Mouse (Mus musculus) kidney, postnatal 36 days (tissue): Measurements from ENCODE around the gene Pdcd2.
"Not testable (repeated sequence)": the region's sequence is repeated elsewhere in the genome, so short reads cannot be mapped to it uniquely, and the experiment has no call there.

ENCODE experiments used
- DNase-seq, 2 experiments: peaks; one replicate each; pipeline ENCODE4 v3.0.0; 2021 to 2022; ENCODE audit warnings: mixed read lengths in 2 of 2

The Pdcd2 gene

GRCm38 (mm10) chr17:15526986-15527810 lies at the start of gene Pdcd2:
Pdcd2 (minus strand) TSS chr17:15527301.
- peak; percentile 97 to 98 for DNase-seq

GRCm38 (mm10) chr17:15575056-15575455 lies 48.0 kb upstream of the Pdcd2 start:
- DNase-seq: no peak

GRCm38 (mm10) chr17:15566908-15567307 lies 39.8 kb upstream of the Pdcd2 start:
- DNase-seq: no peak

- DNase-seq: peak in 1 of 2 experiments; percentile 7
Observed at GRCm38 (mm10) chr17:15564928-15565300, 37.8 kb upstream of the Pdcd2 start.

- peak; percentile 99 for DNase-seq
Observed at GRCm38 (mm10) chr17:15564014-15564927, 37.2 kb upstream of the Pdcd2 start, which contains the start of gene Prdm9. Prdm9 (minus strand) TSS chr17:15564354.

- DNase-seq: no peak
Observed at GRCm38 (mm10) chr17:15559946-15560345, 32.8 kb upstream of the Pdcd2 start.

GRCm38 (mm10) chr17:15549713-15550112 lies 22.6 kb upstream of the Pdcd2 start:
- no peak for DNase-seq

- no peak for DNase-seq
Observed at GRCm38 (mm10) chr17:15546440-15546839, 19.3 kb upstream of the Pdcd2 start.

- DNase-seq: not testable (repeated sequence)
Observed at GRCm38 (mm10) chr17:15543868-15544267, 16.8 kb upstream of the Pdcd2 start.

GRCm38 (mm10) chr17:15540309-15540708 lies 13.2 kb upstream of the Pdcd2 start:
- no peak for DNase-seq

GRCm38 (mm10) chr17:15536457-15536904 lies 9.4 kb upstream of the Pdcd2 start:
- DNase-seq: peak in 1 of 2 experiments; percentile 29

- DNase-seq: no peak
Observed at GRCm38 (mm10) chr17:15535943-15536342, 8.8 kb upstream of the Pdcd2 start.

GRCm38 (mm10) chr17:15535162-15535800 lies 8.2 kb upstream of the Pdcd2 start:
- no peak for DNase-seq

GRCm38 (mm10) chr17:15530141-15530540 lies 3.0 kb upstream of the Pdcd2 start:
- peak; percentile 48 to 74 for DNase-seq

- no peak for DNase-seq
Observed at GRCm38 (mm10) chr17:15528887-15529286, 1.8 kb upstream of the Pdcd2 start.

- DNase-seq: no peak
Observed at GRCm38 (mm10) chr17:15527811-15528136, 673 bp upstream of the Pdcd2 start.

GRCm38 (mm10) chr17:15526304-15526703 lies 797 bp downstream of the Pdcd2 start:
- no peak for DNase-seq

GRCm38 (mm10) chr17:15518766-15519165 lies 8.3 kb downstream of the Pdcd2 start:
- DNase-seq: no peak

- no peak for DNase-seq
Observed at GRCm38 (mm10) chr17:15518186-15518585, 8.9 kb downstream of the Pdcd2 start.

GRCm38 (mm10) chr17:15517776-15518175 lies 9.3 kb downstream of the Pdcd2 start:
- no peak for DNase-seq

- no peak for DNase-seq
Observed at GRCm38 (mm10) chr17:15510694-15511093, 16.4 kb downstream of the Pdcd2 start.

GRCm38 (mm10) chr17:15499656-15500394 lies 27.3 kb downstream of the Pdcd2 start, which contains the start of the genes Psmb1 and Tbp:
Psmb1 (minus strand) TSS chr17:15499751.
Tbp (plus strand) TSS chr17:15499888.
- DNase-seq: peak; percentile 99
